In the genomic region with DNA sequence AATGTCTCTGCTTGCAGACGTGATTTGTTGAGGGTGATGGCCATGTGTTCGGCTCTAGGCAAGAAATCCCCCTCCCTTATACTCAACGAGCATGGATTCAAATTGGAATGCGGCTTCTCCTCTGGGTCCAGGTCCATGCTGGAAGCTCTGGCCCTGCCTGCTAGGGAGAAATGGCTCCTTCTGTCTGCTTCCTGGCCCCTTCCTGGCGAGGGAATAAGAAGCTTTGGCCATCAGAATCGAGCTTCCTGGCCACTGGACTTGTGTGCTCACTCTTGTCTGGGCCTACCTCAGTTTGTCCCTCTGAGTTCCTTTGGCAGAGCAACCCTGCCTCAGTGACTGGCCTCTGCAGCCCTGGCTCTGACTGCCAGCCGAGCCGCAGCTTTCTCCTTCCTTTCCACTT, we compare ENCODE assay signal across 25 mouse cellular contexts. TPM values are rescaled to one million over a fixed set of nuclear protein-coding genes. Genes with fewer than 3 reads are reported as not detected.
DNase-seq lines count a peak whose midpoint lies in the region; ATAC-seq lines count a peak whose summit lies in the region.
"Had no signal": no experiment of that assay in that cellular context is flagged by ENCODE, and none has a peak within 500 bp of the region (broad histone marks: within the 10 kb centered on the region; RNA-seq: fewer than 3 reads in every experiment).

No protein-coding gene starts in this region.

- no peak for DNase-seq in forebrain, embryonic 10.5 days (ENCODE audit: extremely low spot score, low spot score)
- no peak for DNase-seq in forebrain, embryonic 11.5 days (ENCODE audit: low spot score)
- DNase-seq in heart, embryonic 10.5 days (ENCODE audit: low spot score): no peak
- DNase-seq in heart, postnatal 25 days (ENCODE audit: low spot score): no peak
- no peak for DNase-seq in midbrain, embryonic 10.5 days (ENCODE audit: low spot score)
- DNase-seq in midbrain, embryonic 14.5 days: no peak
- DNase-seq: adrenal gland, adult 8-10 months; adrenal gland, postnatal 36 days; B cell, adult 2 months; embryo, embryonic 11 days had no signal

- WGBS in forebrain, embryonic 10.5 days: 81% methylated on average over 8 of the region's 8 CpGs
- 74% methylated on average over 8 of the region's 8 CpGs for WGBS in forebrain, embryonic 11.5 days
- 81% methylated on average over 8 of the region's 8 CpGs for WGBS in heart, embryonic 10.5 days
- 80% methylated on average over 8 of the region's 8 CpGs for WGBS in midbrain, embryonic 10.5 days
- WGBS in midbrain, embryonic 14.5 days: 84% methylated on average over 8 of the region's 8 CpGs

- no peak overlapping the region for H3K4me3 ChIP-seq in forebrain, embryonic 10.5 days
- no peak overlapping the region for H3K4me3 ChIP-seq in forebrain, embryonic 11.5 days (ENCODE audit: low read depth, low read length)
- no peak overlapping the region for H3K4me3 ChIP-seq in heart, embryonic 10.5 days
- no peak overlapping the region for H3K4me3 ChIP-seq in midbrain, embryonic 10.5 days
- H3K4me3 ChIP-seq in midbrain, embryonic 14.5 days (replicated peaks; ENCODE audit: low read depth, low read length): no peak overlapping the region
- H3K4me3 ChIP-seq: embryonic facial prominence, embryonic 13.5 days; embryonic facial prominence, embryonic 15.5 days; erythroblast, embryonic 14.5 days; forebrain, embryonic 12.5 days had no signal

- H3K9me3 ChIP-seq in forebrain, embryonic 10.5 days: no peaks in the 10 kb centered on the region
- H3K9me3 ChIP-seq in forebrain, embryonic 11.5 days (ENCODE audit: control insufficient read depth, low read length): no peaks in the 10 kb centered on the region
- H3K9me3 ChIP-seq in heart, embryonic 10.5 days: no peaks in the 10 kb centered on the region
- no peaks in the 10 kb centered on the region for H3K9me3 ChIP-seq in midbrain, embryonic 10.5 days (replicated peaks)
- no peaks in the 10 kb centered on the region for H3K9me3 ChIP-seq in midbrain, embryonic 14.5 days (ENCODE audit: control insufficient read depth, low read length)
- H3K9me3 ChIP-seq: embryonic facial prominence, embryonic 13.5 days; embryonic facial prominence, embryonic 15.5 days; forebrain, embryonic 12.5 days; G1E had no signal

- intact Hi-C loops in heart, postnatal 25 days (cut with DNase I): no loop called here

- H3K27me3 ChIP-seq in forebrain, embryonic 10.5 days (ENCODE audit: poor library complexity, severe bottlenecking): no peaks in the 10 kb centered on the region
- H3K27me3 ChIP-seq in forebrain, embryonic 11.5 days (ENCODE audit: control insufficient read depth, insufficient read depth, low read length): no peaks in the 10 kb centered on the region
- H3K27me3 ChIP-seq in heart, embryonic 10.5 days (ENCODE audit: insufficient read depth, poor library complexity, severe bottlenecking): no peaks in the 10 kb centered on the region
- H3K27me3 ChIP-seq in midbrain, embryonic 10.5 days (ENCODE audit: low read depth, poor library complexity, severe bottlenecking): no peaks in the 10 kb centered on the region
- H3K27me3 ChIP-seq in midbrain, embryonic 14.5 days (ENCODE audit: control insufficient read depth, insufficient read depth, low read length): no peaks in the 10 kb centered on the region
- H3K27me3 ChIP-seq: CH12.LX; embryonic facial prominence, embryonic 13.5 days; embryonic facial prominence, embryonic 15.5 days; forebrain, embryonic 12.5 days; Patski had no signal

- ATAC-seq in forebrain, embryonic 11.5 days (replicated peaks; ENCODE audit: low FRiP score): no peak
- no peak for ATAC-seq in midbrain, embryonic 14.5 days (ENCODE audit: low FRiP score, low TSS enrichment)
- ATAC-seq in megakaryocyte, adult 5-6 weeks (ENCODE audit: poor library complexity, severe bottlenecking): no peak
- ATAC-seq: activated CD4-positive, CD25-positive, alpha-beta regulatory T cell, adult 4 months; CD4-positive, CD25-positive, alpha-beta regulatory T cell, adult 4 months; forebrain, embryonic 14.5 days; forebrain, embryonic 16.5 days; Patski had no signal

- no peak overlapping the region for H3K9ac ChIP-seq in forebrain, embryonic 11.5 days (ENCODE audit: low read length)
- no peak overlapping the region for H3K9ac ChIP-seq in midbrain, embryonic 14.5 days (replicated peaks; ENCODE audit: low read length)
- H3K9ac ChIP-seq: embryonic facial prominence, embryonic 13.5 days; embryonic facial prominence, embryonic 15.5 days; forebrain, embryonic 12.5 days had no signal

- H3K4me2 ChIP-seq in forebrain, embryonic 11.5 days (ENCODE audit: low read depth, low read length, severe bottlenecking): no peak overlapping the region
- H3K4me2 ChIP-seq in midbrain, embryonic 14.5 days (ENCODE audit: low read length): no peak overlapping the region
- H3K4me2 ChIP-seq: embryonic facial prominence, embryonic 13.5 days; embryonic facial prominence, embryonic 15.5 days; forebrain, embryonic 12.5 days had no signal

- no peaks in the 10 kb centered on the region for H3K36me3 ChIP-seq in forebrain, embryonic 10.5 days (replicated peaks)
- H3K36me3 ChIP-seq in forebrain, embryonic 11.5 days (ENCODE audit: control insufficient read depth, insufficient read depth, low read length): no peaks in the 10 kb centered on the region
- no peaks in the 10 kb centered on the region for H3K36me3 ChIP-seq in heart, embryonic 10.5 days
- H3K36me3 ChIP-seq in midbrain, embryonic 10.5 days: no peaks in the 10 kb centered on the region
- no peaks in the 10 kb centered on the region for H3K36me3 ChIP-seq in midbrain, embryonic 14.5 days (ENCODE audit: control insufficient read depth, insufficient read depth, low read length)
- H3K36me3 ChIP-seq: embryonic facial prominence, embryonic 13.5 days; embryonic facial prominence, embryonic 15.5 days; forebrain, embryonic 12.5 days; G1E had no signal

- H3K27ac ChIP-seq in forebrain, embryonic 10.5 days: peak overlapping the region; percentile 66; the same call in 1 of the 2 replicates
- no peak overlapping the region for H3K27ac ChIP-seq in forebrain, embryonic 11.5 days (ENCODE audit: low read depth, low read length)
- H3K27ac ChIP-seq in heart, embryonic 10.5 days: 0 out of 2 replicates have a peak overlapping the region, but pooled peaks have one; percentile 48
- H3K27ac ChIP-seq in midbrain, embryonic 10.5 days (replicated peaks): peak overlapping the region; percentile 29; the same call in 1 of the 2 replicates
- no peak overlapping the region for H3K27ac ChIP-seq in midbrain, embryonic 14.5 days (replicated peaks; ENCODE audit: low read depth, low read length)
- H3K27ac ChIP-seq: embryonic facial prominence, embryonic 13.5 days; embryonic facial prominence, embryonic 15.5 days; forebrain, embryonic 12.5 days had no signal

- H3K4me1 ChIP-seq in forebrain, embryonic 10.5 days: peaks cover 27% of the 10 kb centered on the region
- H3K4me1 ChIP-seq in forebrain, embryonic 11.5 days (replicated peaks; ENCODE audit: control insufficient read depth, insufficient read depth, low read length): no peaks in the 10 kb centered on the region
- peaks cover 19% of the 10 kb centered on the region for H3K4me1 ChIP-seq in heart, embryonic 10.5 days
- peaks cover 33% of the 10 kb centered on the region for H3K4me1 ChIP-seq in midbrain, embryonic 10.5 days
- H3K4me1 ChIP-seq in midbrain, embryonic 14.5 days (ENCODE audit: control insufficient read depth, insufficient read depth, low read length): 0 out of 2 replicates have a peak, but pooled peaks cover 2% of the 10 kb centered on the region
- H3K4me1 ChIP-seq: embryonic facial prominence, embryonic 15.5 days had no signal

RNA-seq across cellular contexts. Expression of gene Cfap97d2, which starts 8.5 kb away (rescaled TPM):
- polyA plus RNA-seq in forebrain, embryonic 10.5 days (2016; fragmentation: Nextera tagmentation; extraction: Ambion mirVana): 1.4 and 2.0 TPM in 2 replicates
- polyA plus RNA-seq in forebrain, embryonic 11.5 days (2014; fragmentation: Nextera tagmentation; extraction: Ambion mirVana): 0.96 and 1.3 TPM in 2 replicates
- not detected in 2 replicates for polyA plus RNA-seq in heart, embryonic 10.5 days (2016; fragmentation: Nextera tagmentation; extraction: Ambion mirVana)
- total RNA-seq in heart, postnatal 25 days (2021): not detected
- polyA plus RNA-seq in midbrain, embryonic 10.5 days (2016; fragmentation: Nextera tagmentation; extraction: Ambion mirVana): 0.68 and 1.4 TPM in 2 replicates
- polyA plus RNA-seq in midbrain, embryonic 14.5 days (2014; fragmentation: Nextera tagmentation; extraction: Ambion mirVana): 1.6 and 2.2 TPM in 2 replicates
- not detected in 2 replicates for total RNA-seq in megakaryocyte, adult 5-6 weeks (2015)
- not detected in 2 replicates for total RNA-seq in megakaryocyte, adult 5-6 weeks (2017)
- total RNA-seq: adrenal gland, adult 18-20 months; adrenal gland, postnatal 14 days; CH12.LX; common myeloid progenitor, adult 5-6 weeks had no signal
- polyA plus RNA-seq: activated CD4-positive, CD25-positive, alpha-beta regulatory T cell, adult 4 months; CD4-positive, CD25-positive, alpha-beta regulatory T cell, adult 4 months; erythroblast, embryonic 14.5 days; G1E; Patski had no signal

RNA-seq across cellular contexts. Expression of gene Rasa3, which starts 19.8 kb away (rescaled TPM):
- polyA plus RNA-seq in forebrain, embryonic 10.5 days (2016; fragmentation: Nextera tagmentation; extraction: Ambion mirVana): 24.8 and 27.2 TPM in 2 replicates
- 28.0 and 28.6 TPM in 2 replicates for polyA plus RNA-seq in forebrain, embryonic 11.5 days (2014; fragmentation: Nextera tagmentation; extraction: Ambion mirVana)
- 33.0 and 48.0 TPM in 2 replicates for polyA plus RNA-seq in heart, embryonic 10.5 days (2016; fragmentation: Nextera tagmentation; extraction: Ambion mirVana)
- total RNA-seq in heart, postnatal 25 days (2021): 10 to 100 TPM; 14.8 to 19.8 TPM
- 27.4 and 28.9 TPM in 2 replicates for polyA plus RNA-seq in midbrain, embryonic 10.5 days (2016; fragmentation: Nextera tagmentation; extraction: Ambion mirVana)
- polyA plus RNA-seq in midbrain, embryonic 14.5 days (2014; fragmentation: Nextera tagmentation; extraction: Ambion mirVana): 18.4 and 26.0 TPM in 2 replicates
- 72.8 and 75.0 TPM in 2 replicates for total RNA-seq in megakaryocyte, adult 5-6 weeks (2015)
- 159 and 164 TPM in 2 replicates for total RNA-seq in megakaryocyte, adult 5-6 weeks (2017)

Comparison
In these comparisons a context has a peak if more than half of its experiments do, and no peak if none do; other contexts are left out.
1. H3K27ac ChIP-seq: peak in forebrain, embryonic 10.5 days (single experiment), heart, embryonic 10.5 days (single experiment) and midbrain, embryonic 10.5 days (single experiment); none in forebrain, embryonic 11.5 days (single experiment) and midbrain, embryonic 14.5 days (single experiment).